Mouse (Mus musculus) CH12.LX (cell line): ENCODE measurements around the gene Plekhn1.

ENCODE experiments used
- BHLHE40 ChIP-seq: IDR thresholded peaks from 2 replicates; pipeline ENCODE4 v1.6.1; 2011; ENCODE audit warnings: mild to moderate bottlenecking, low read depth, low read length, improper control_type of control experiment
- CHD2 ChIP-seq: IDR thresholded peaks from 2 replicates; pipeline ENCODE4 v1.6.1; 2011; ENCODE audit warnings: low read length, improper control_type of control experiment
- CTCF ChIP-seq, 2 experiments: IDR thresholded peaks in 1 of 2; conservative IDR thresholded peaks in 1 of 2; 2 replicates each; pipeline ENCODE4 v1.5.1; 2011 to 2012; ENCODE audit warnings: low read depth in 2 of 2, low read length in 2 of 2, improper control_type of control experiment in 1 of 2, inconsistent platforms in 1 of 2, mild to moderate bottlenecking in 1 of 2, moderate library complexity in 1 of 2
- ELF1 ChIP-seq: IDR thresholded peaks from 2 replicates; pipeline ENCODE4 v1.6.1; 2014; ENCODE audit warnings: low read depth, mild to moderate bottlenecking, inconsistent platforms, low read length, improper control_type of control experiment
- EP300 ChIP-seq: IDR thresholded peaks from 2 replicates; pipeline ENCODE4 v1.6.1; 2011; ENCODE audit warnings: low read length, improper control_type of control experiment
- ETS1 ChIP-seq: conservative IDR thresholded peaks from 2 replicates; pipeline ENCODE4 v1.6.1; 2012; ENCODE audit warnings: low read depth, mild to moderate bottlenecking, inconsistent platforms, low read length, improper control_type of control experiment, moderate library complexity
- GABPA ChIP-seq: IDR thresholded peaks from 2 replicates; pipeline ENCODE4 v1.6.1; 2012; ENCODE audit warnings: low read depth, low read length, improper control_type of control experiment, inconsistent platforms; ENCODE audit not compliant: insufficient replicate concordance
- MAZ ChIP-seq: IDR thresholded peaks from 2 replicates; pipeline ENCODE4 v1.6.1; 2012; ENCODE audit warnings: low read depth, mild to moderate bottlenecking, inconsistent platforms, low read length, improper control_type of control experiment, moderate library complexity
- MEF2A ChIP-seq: IDR thresholded peaks from 2 replicates; pipeline ENCODE4 v1.6.1; 2014; ENCODE audit warnings: low read depth, mild to moderate bottlenecking, inconsistent platforms, low read length, improper control_type of control experiment, borderline replicate concordance
- MYC ChIP-seq: IDR thresholded peaks from 2 replicates; pipeline ENCODE4 v1.6.1; 2011; ENCODE audit warnings: low read depth, mild to moderate bottlenecking, improper control_type of control experiment, low read length
- POLR2AphosphoS2 ChIP-seq: IDR thresholded peaks from 2 replicates; pipeline ENCODE4 v1.6.1; 2011; ENCODE audit warnings: low read depth, low read length, improper control_type of control experiment
- TBP ChIP-seq: conservative IDR thresholded peaks from 2 replicates; pipeline ENCODE4 v1.6.1; 2011; ENCODE audit warnings: low read depth, low read length, improper control_type of control experiment
- ZC3H11A ChIP-seq: IDR thresholded peaks from 2 replicates; pipeline ENCODE4 v1.6.1; 2012; ENCODE audit warnings: low read depth, mild to moderate bottlenecking, inconsistent platforms, low read length, improper control_type of control experiment

GRCm38 (mm10) chr4:156203413-156204131 is 31.1 kb downstream of the Plekhn1 start:
- TF ChIP-seq BHLHE40 (no peak), MAZ (no peak), ELF1 (no peak), EP300 (no peak), CTCF (conservative IDR thresholded peaks at IDR 0.05 in 1 of 2, IDR thresholded peaks at IDR 0.05 in 1 of 2; ENCODE audit: low read depth in 2 of 2, low read length in 2 of 2) (no peak), TBP (no peak), POLR2AphosphoS2 (no peak), MYC (no peak), ETS1 (no peak), CHD2 (no peak), GABPA (no peak), ZC3H11A (no peak), MEF2A (no peak)
